Mouse (Mus musculus): ENCODE data around the gene Fxyd5. TPM values are rescaled to one million over a fixed set of nuclear protein-coding genes. Genes with fewer than 3 reads are reported as not detected.
A peak's percentile ranks its signal among the peaks of the same experiment; 100 is the strongest.

The Fxyd5 gene
- polyA plus RNA-seq, 2 experiments = 17.4 to 28.8 TPM

- TF ChIP-seq POLR2A (IDR thresholded peaks at IDR 0.05; ENCODE audit: borderline replicate concordance, extremely low read depth, insufficient read depth, insufficient read length) = no peak
- Histone ChIP-seq H3K9ac (ENCODE audit: low read depth, low read length, severe bottlenecking) (no peak overlapping the region), H3K4me2 (replicated peaks; ENCODE audit: low read depth, low read length, severe bottlenecking) (no peak overlapping the region), H3K36me3 (ENCODE audit: control insufficient read depth, insufficient read depth, low read length) (no peaks in the 10 kb centered on the region), H3K4me3 (replicated peaks; ENCODE audit: low read length) (no peak overlapping the region), H3K9me3 (ENCODE audit: control insufficient read depth, low read length) (0 out of 2 replicates have a peak, but pooled peaks cover 4% of the 10 kb centered on the region), H3K27me3 (ENCODE audit: control insufficient read depth, insufficient read depth, low read length) (no peaks in the 10 kb centered on the region), H3K4me1 (ENCODE audit: control insufficient read depth, insufficient read depth, low read length) (no peaks in the 10 kb centered on the region), H3K27ac (replicated peaks; ENCODE audit: low read depth, low read length) (no peak overlapping the region)
- ATAC-seq (ENCODE audit: low FRiP score, low read depth) = no peak
- peak; percentile 29 for DNase-seq (ENCODE audit: low spot score)
- WGBS = 55% methylated on average over 5 of the region's 5 CpGs
These were observed 48.3 kb downstream of the Fxyd5 start for GRCm38 (mm10) chr7:30993986-30994385.

- H3K9me3 ChIP-seq (ENCODE audit: control insufficient read depth, low read length) = 0 out of 2 replicates have a peak, but pooled peaks cover 4% of the 10 kb centered on the region
- H3K27ac ChIP-seq (replicated peaks; ENCODE audit: low read depth, low read length) = no peak overlapping the region
- H3K4me3 ChIP-seq (replicated peaks; ENCODE audit: low read length) = no peak overlapping the region
- no peak for DNase-seq (ENCODE audit: low spot score)
- H3K9ac ChIP-seq (ENCODE audit: low read depth, low read length, severe bottlenecking) = no peak overlapping the region
- TF ChIP-seq POLR2A (IDR thresholded peaks at IDR 0.05; ENCODE audit: borderline replicate concordance, extremely low read depth, insufficient read depth, insufficient read length) = no peak
- H3K36me3 ChIP-seq (ENCODE audit: control insufficient read depth, insufficient read depth, low read length) = no peaks in the 10 kb centered on the region
- H3K27me3 ChIP-seq (ENCODE audit: control insufficient read depth, insufficient read depth, low read length) = no peaks in the 10 kb centered on the region
- no peaks in the 10 kb centered on the region for H3K4me1 ChIP-seq (ENCODE audit: control insufficient read depth, insufficient read depth, low read length)
- H3K4me2 ChIP-seq (replicated peaks; ENCODE audit: low read depth, low read length, severe bottlenecking) = no peak overlapping the region
- ATAC-seq (ENCODE audit: low FRiP score, low read depth) = no peak
- 75% methylated on average over 5 of the region's 5 CpGs for WGBS
These were observed 50.1 kb downstream of the Fxyd5 start for GRCm38 (mm10) chr7:30992148-30992547.

DNA sequence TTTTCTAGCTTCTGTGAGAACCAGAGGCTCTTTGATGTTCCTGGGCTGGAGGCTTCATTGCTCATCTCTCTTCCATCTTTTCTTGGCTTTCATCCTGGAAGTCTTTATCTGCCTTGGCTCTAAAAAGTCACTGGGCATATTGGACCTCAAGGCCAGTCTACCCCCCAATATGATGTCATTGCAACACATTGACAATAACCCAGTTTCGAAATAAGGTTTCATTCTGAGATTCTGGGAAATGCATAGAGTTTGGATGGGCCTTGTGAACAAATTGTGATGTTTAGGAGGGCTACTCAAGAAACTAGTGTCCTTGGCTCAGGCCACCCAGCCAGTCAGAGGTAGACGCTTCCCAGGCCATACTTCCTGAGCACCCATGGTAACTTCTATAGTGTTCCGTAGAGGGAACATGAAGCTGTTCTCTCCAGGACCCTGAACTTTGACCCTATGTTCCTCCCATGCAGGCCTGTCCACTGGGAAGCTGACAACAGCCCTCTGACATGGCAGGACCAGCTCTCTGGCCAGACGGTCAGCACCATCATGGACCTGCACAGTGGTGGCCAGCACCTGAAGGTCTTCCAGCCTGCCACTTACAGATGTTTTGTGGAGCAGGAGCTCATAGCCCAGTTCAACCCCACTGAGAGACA lies 53.6 kb downstream of the Fxyd5 start:
- Histone ChIP-seq H3K36me3 (ENCODE audit: control insufficient read depth, insufficient read depth, low read length) (no peaks in the 10 kb centered on the region), H3K9me3 (ENCODE audit: control insufficient read depth, low read length) (no peaks in the 10 kb centered on the region), H3K27ac (replicated peaks; ENCODE audit: low read depth, low read length) (no peak overlapping the region), H3K4me2 (replicated peaks; ENCODE audit: low read depth, low read length, severe bottlenecking) (no peak overlapping the region), H3K4me1 (ENCODE audit: control insufficient read depth, insufficient read depth, low read length) (no peaks in the 10 kb centered on the region), H3K9ac (ENCODE audit: low read depth, low read length, severe bottlenecking) (no peak overlapping the region), H3K4me3 (replicated peaks; ENCODE audit: low read length) (no peak overlapping the region), H3K27me3 (ENCODE audit: control insufficient read depth, insufficient read depth, low read length) (no peaks in the 10 kb centered on the region)
- TF ChIP-seq POLR2A (IDR thresholded peaks at IDR 0.05; ENCODE audit: borderline replicate concordance, extremely low read depth, insufficient read depth, insufficient read length) = no peak
- WGBS = 79% methylated on average over 4 of the region's 4 CpGs
- ATAC-seq (ENCODE audit: low FRiP score, low read depth) (no peak), DNase-seq (ENCODE audit: low spot score) (no peak)

GRCm38 (mm10) chr7:30985357-30985756 lies 56.9 kb downstream of the Fxyd5 start:
- Histone ChIP-seq H3K27me3 (ENCODE audit: control insufficient read depth, insufficient read depth, low read length) (no peaks in the 10 kb centered on the region), H3K4me3 (replicated peaks; ENCODE audit: low read length) (no peak overlapping the region), H3K27ac (replicated peaks; ENCODE audit: low read depth, low read length) (no peak overlapping the region), H3K9ac (ENCODE audit: low read depth, low read length, severe bottlenecking) (no peak overlapping the region), H3K36me3 (ENCODE audit: control insufficient read depth, insufficient read depth, low read length) (no peaks in the 10 kb centered on the region), H3K9me3 (ENCODE audit: control insufficient read depth, low read length) (no peaks in the 10 kb centered on the region), H3K4me1 (ENCODE audit: control insufficient read depth, insufficient read depth, low read length) (no peaks in the 10 kb centered on the region), H3K4me2 (replicated peaks; ENCODE audit: low read depth, low read length, severe bottlenecking) (no peak overlapping the region)
- TF ChIP-seq POLR2A (IDR thresholded peaks at IDR 0.05; ENCODE audit: borderline replicate concordance, extremely low read depth, insufficient read depth, insufficient read length) = no peak
- DNase-seq (ENCODE audit: low spot score) (no peak), ATAC-seq (ENCODE audit: low FRiP score, low read depth) (no peak)
- WGBS = 85% methylated on average over 9 of the region's 9 CpGs

Small RNAs within 50 kb of the gene (microRNA-seq; reads per million reads assigned to microRNA genes)
- gene Mir7050 = not detected

Other genes starting within 250 kb of the Fxyd5 start
- 0.12 and 0.18 TPM in 2 replicates for gene Ffar2, start 218.7 kb downstream of the Fxyd5 start, polyA plus RNA-seq (2012; rRNA removed)
- 0.44 TPM in 1 of 2 replicates, not detected in the other for gene Ffar2, start 218.7 kb downstream of the Fxyd5 start, polyA plus RNA-seq (2014; fragmentation: Nextera tagmentation; extraction: Ambion mirVana)
- not detected in 2 replicates for gene Ffar3, start 186.3 kb downstream of the Fxyd5 start, polyA plus RNA-seq (2012; rRNA removed)
- gene Ffar3, start 186.3 kb downstream of the Fxyd5 start, polyA plus RNA-seq (2014; fragmentation: Nextera tagmentation; extraction: Ambion mirVana) = not detected in 2 replicates
- gene Ffar1, start 180.9 kb downstream of the Fxyd5 start, polyA plus RNA-seq (2012; rRNA removed) = 0.01 and 0.03 TPM in 2 replicates
- gene Ffar1, start 180.9 kb downstream of the Fxyd5 start, polyA plus RNA-seq (2014; fragmentation: Nextera tagmentation; extraction: Ambion mirVana) = not detected in 2 replicates
- 0.09 and 0.11 TPM in 2 replicates for gene Cd22, start 162.1 kb downstream of the Fxyd5 start, polyA plus RNA-seq (2012; rRNA removed)
- gene Cd22, start 162.1 kb downstream of the Fxyd5 start, polyA plus RNA-seq (2014; fragmentation: Nextera tagmentation; extraction: Ambion mirVana) = 0.10 TPM in 1 of 2 replicates, not detected in the other
- gene Mag, start 127.6 kb downstream of the Fxyd5 start, polyA plus RNA-seq (2012; rRNA removed) = 1.2 and 2.4 TPM in 2 replicates
- gene Mag, start 127.6 kb downstream of the Fxyd5 start, polyA plus RNA-seq (2014; fragmentation: Nextera tagmentation; extraction: Ambion mirVana) = 0.35 and 1.2 TPM in 2 replicates
- gene Hamp2, start 117.8 kb downstream of the Fxyd5 start, polyA plus RNA-seq (2012; rRNA removed) = 0.55 TPM in 1 of 2 replicates, not detected in the other
- gene Hamp2, start 117.8 kb downstream of the Fxyd5 start, polyA plus RNA-seq (2014; fragmentation: Nextera tagmentation; extraction: Ambion mirVana) = not detected in 2 replicates
- 0.23 TPM in 1 of 2 replicates, not detected in the other for gene Hamp, start 98.4 kb downstream of the Fxyd5 start, polyA plus RNA-seq (2012; rRNA removed)
- not detected in 2 replicates for gene Hamp, start 98.4 kb downstream of the Fxyd5 start, polyA plus RNA-seq (2014; fragmentation: Nextera tagmentation; extraction: Ambion mirVana)
- gene Usf2, start 85.7 kb downstream of the Fxyd5 start, polyA plus RNA-seq (2012; rRNA removed) = 150 and 169 TPM in 2 replicates
- 24.0 and 24.5 TPM in 2 replicates for gene Usf2, start 85.7 kb downstream of the Fxyd5 start, polyA plus RNA-seq (2014; fragmentation: Nextera tagmentation; extraction: Ambion mirVana)
- gene Lsr, start 69.0 kb downstream of the Fxyd5 start, polyA plus RNA-seq (2012; rRNA removed) = 24.3 and 32.3 TPM in 2 replicates
- 29.4 and 29.9 TPM in 2 replicates for gene Lsr, start 69.0 kb downstream of the Fxyd5 start, polyA plus RNA-seq (2014; fragmentation: Nextera tagmentation; extraction: Ambion mirVana)
- gene Fam187b, start 68.7 kb downstream of the Fxyd5 start, polyA plus RNA-seq (2012; rRNA removed) = 1.4 TPM in 2 replicates
- gene Fam187b, start 68.7 kb downstream of the Fxyd5 start, polyA plus RNA-seq (2014; fragmentation: Nextera tagmentation; extraction: Ambion mirVana) = 1.1 and 1.4 TPM in 2 replicates
- gene Fxyd7, start 9.0 kb upstream of the Fxyd5 start, polyA plus RNA-seq (2012; rRNA removed) = 14.9 and 19.3 TPM in 2 replicates
- gene Fxyd7, start 9.0 kb upstream of the Fxyd5 start, polyA plus RNA-seq (2014; fragmentation: Nextera tagmentation; extraction: Ambion mirVana) = 15.3 and 16.2 TPM in 2 replicates
- 92.6 and 103 TPM in 2 replicates for gene Fxyd1, start 14.7 kb upstream of the Fxyd5 start, polyA plus RNA-seq (2012; rRNA removed)
- gene Fxyd1, start 14.7 kb upstream of the Fxyd5 start, polyA plus RNA-seq (2014; fragmentation: Nextera tagmentation; extraction: Ambion mirVana) = 95.6 and 101 TPM in 2 replicates
- gene Lgi4, start 16.9 kb upstream of the Fxyd5 start, polyA plus RNA-seq (2012; rRNA removed) = 2.0 and 2.8 TPM in 2 replicates
- 0.39 and 1.1 TPM in 2 replicates for gene Lgi4, start 16.9 kb upstream of the Fxyd5 start, polyA plus RNA-seq (2014; fragmentation: Nextera tagmentation; extraction: Ambion mirVana)
- 39.8 and 45.9 TPM in 2 replicates for gene Fxyd3, start 34.2 kb upstream of the Fxyd5 start, polyA plus RNA-seq (2012; rRNA removed)
- 68.9 and 79.5 TPM in 2 replicates for gene Fxyd3, start 34.2 kb upstream of the Fxyd5 start, polyA plus RNA-seq (2014; fragmentation: Nextera tagmentation; extraction: Ambion mirVana)
- gene Hpn, start 72.8 kb upstream of the Fxyd5 start, polyA plus RNA-seq (2012; rRNA removed) = 5.5 and 6.6 TPM in 2 replicates
- gene Hpn, start 72.8 kb upstream of the Fxyd5 start, polyA plus RNA-seq (2014; fragmentation: Nextera tagmentation; extraction: Ambion mirVana) = 2.5 and 3.1 TPM in 2 replicates
- gene Scn1b, start 84.5 kb upstream of the Fxyd5 start, polyA plus RNA-seq (2012; rRNA removed) = 15.0 and 16.4 TPM in 2 replicates
- gene Scn1b, start 84.5 kb upstream of the Fxyd5 start, polyA plus RNA-seq (2014; fragmentation: Nextera tagmentation; extraction: Ambion mirVana) = 6.1 and 6.5 TPM in 2 replicates
- 157 and 216 TPM in 2 replicates for gene Gramd1a, start 113.4 kb upstream of the Fxyd5 start, polyA plus RNA-seq (2012; rRNA removed)
- 59.8 and 83.0 TPM in 2 replicates for gene Gramd1a, start 113.4 kb upstream of the Fxyd5 start, polyA plus RNA-seq (2014; fragmentation: Nextera tagmentation; extraction: Ambion mirVana)
- not detected in 2 replicates for gene Scgb2b2, start 248.0 kb upstream of the Fxyd5 start, polyA plus RNA-seq (2012; rRNA removed)
- gene Scgb2b2, start 248.0 kb upstream of the Fxyd5 start, polyA plus RNA-seq (2014; fragmentation: Nextera tagmentation; extraction: Ambion mirVana) = not detected in 2 replicates
- gene Scgb1b2, start 249.3 kb upstream of the Fxyd5 start, polyA plus RNA-seq (2012; rRNA removed) = not detected in 2 replicates
- gene Scgb1b2, start 249.3 kb upstream of the Fxyd5 start, polyA plus RNA-seq (2014; fragmentation: Nextera tagmentation; extraction: Ambion mirVana) = not detected in 2 replicates